Mouse (Mus musculus) cerebellum, postnatal 4 days (tissue): ENCODE measurements around the gene Olfr802.

Experiments
- DNase-seq, 2 experiments: peaks; one replicate each; pipeline ENCODE4 v3.0.0; 2022; ENCODE audit warnings: low spot score in 2 of 2, mixed read lengths in 1 of 2

The Olfr802 gene

DNA sequence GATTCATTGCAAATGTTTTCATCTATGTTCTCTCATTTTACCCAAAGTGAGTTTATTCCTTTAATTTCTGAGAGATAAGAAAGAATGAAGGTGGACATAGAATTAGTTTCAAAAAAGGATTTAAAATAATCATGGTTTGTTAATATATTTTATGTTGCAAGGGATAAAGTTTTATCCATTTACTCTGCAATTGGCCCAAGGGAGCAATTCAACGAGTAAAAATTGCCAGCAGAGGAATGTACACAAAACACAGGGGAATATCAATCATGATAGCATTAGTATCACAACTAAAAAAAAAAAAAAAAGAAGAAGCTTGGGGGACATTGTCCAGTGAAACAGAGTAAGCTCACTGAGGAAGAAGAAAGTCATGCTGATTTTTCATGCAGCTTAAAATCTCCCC is at the start of gene Olfr802:
TSS of gene Olfr802 (minus strand) at position 101 of the 400 bp plus-strand sequence.
- DNase-seq: no peak

DNA sequence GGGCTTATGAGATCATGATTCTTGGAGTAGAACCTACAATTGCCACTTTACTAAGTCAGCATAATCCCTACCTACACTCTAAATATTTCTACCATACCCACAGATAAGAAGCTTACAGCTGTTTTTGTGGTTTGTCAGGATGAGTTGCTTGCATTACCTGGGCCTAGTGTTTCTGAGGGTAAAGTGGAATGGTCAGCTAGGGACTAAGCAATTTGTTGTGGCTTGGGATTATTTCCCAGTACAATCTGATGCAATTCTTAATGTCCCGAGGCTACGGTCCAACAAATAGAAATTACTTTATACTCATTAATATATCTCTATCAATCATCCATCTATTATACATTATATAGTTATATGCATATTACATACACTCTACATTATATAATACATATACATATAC is 41.3 kb upstream of the Olfr802 start, which contains the start of gene Olfr805:
TSS of gene Olfr805 (minus strand) at position 101 of the 400 bp plus-strand sequence.
- DNase-seq: no peak

GRCm38 (mm10) chr10:129702910-129703309 is 14.9 kb upstream of the Olfr802 start, which contains the start of gene Olfr804:
TSS of gene Olfr804 (plus strand) at chr10:129703210.
- no peak for DNase-seq

DNA sequence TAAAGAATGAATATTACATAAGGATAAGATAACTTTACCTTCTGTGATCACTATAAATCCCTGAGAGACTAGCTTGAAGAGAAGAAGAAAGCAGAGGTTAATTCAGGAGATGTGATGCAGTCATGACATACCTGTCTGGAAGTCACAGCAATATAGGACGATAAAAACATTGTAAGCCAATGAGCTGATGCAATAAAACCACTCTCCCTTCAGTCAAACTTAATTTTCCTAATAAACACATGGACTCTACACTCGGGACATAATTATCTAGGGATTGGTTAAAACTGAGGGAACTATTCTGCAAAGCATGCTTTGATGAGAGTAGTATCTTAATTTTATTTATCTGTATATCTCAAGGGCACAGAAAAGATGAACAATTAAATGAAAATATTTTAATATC is 6.2 kb upstream of the Olfr802 start, which contains the start of gene Olfr803:
TSS of gene Olfr803 (minus strand) at position 101 of the 400 bp plus-strand sequence.
- no peak for DNase-seq

- DNase-seq: no peak
These were observed 14.2 kb downstream of the Olfr802 start, which contains the start of gene Olfr801 for GRCm38 (mm10) chr10:129673765-129674164. TSS of gene Olfr801 (minus strand) at chr10:129673865.

DNA sequence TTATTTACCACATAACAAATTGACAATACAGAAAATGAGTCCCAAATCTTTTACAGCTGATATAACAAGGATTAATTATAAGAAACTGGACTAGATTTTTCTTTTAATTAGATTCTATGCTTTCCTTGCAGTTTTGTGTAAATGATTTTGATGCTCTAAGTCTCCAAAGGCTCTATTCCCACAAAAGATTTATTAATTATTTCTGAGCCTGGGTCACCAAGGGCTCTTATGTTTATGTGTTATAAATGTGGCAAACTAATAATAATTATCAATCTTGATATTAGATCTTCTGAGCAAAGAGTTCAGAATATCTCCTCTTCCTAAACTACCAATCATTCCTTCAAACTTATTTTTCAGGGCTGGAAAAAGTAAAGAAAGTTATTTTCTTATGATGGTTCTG is 30.6 kb downstream of the Olfr802 start, which contains the start of gene Olfr800:
TSS of gene Olfr800 (plus strand) at position 301 of the 400 bp plus-strand sequence.
- DNase-seq: no peak

DNA sequence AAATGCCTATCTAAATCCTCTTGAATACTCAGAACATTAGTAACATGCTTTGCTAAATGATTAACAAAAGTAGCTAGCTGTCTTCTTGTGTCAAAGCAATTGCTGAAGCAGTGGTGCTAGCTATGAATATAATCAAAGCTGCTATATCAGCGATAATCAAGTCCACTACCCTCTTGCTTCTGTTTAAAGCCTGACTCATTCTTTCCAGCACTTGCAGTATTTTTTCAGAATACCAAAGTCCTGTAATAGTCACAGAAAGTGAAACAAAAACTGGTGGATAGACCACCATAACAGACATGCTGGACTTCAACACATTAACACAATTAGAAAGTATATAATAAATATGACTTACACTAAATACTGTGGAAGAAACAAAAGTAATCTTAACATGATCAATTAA is 36.2 kb downstream of the Olfr802 start:
- no peak for DNase-seq

GRCm38 (mm10) chr10:129637184-129637583 is 50.8 kb downstream of the Olfr802 start, which contains the start of gene Olfr799:
TSS of gene Olfr799 (plus strand) at chr10:129637484.
- no peak for DNase-seq

GRCm38 (mm10) chr10:129627834-129628233 is 60.1 kb downstream of the Olfr802 start, which contains the start of gene Olfr798:
TSS of gene Olfr798 (minus strand) at chr10:129627934.
- no peak for DNase-seq
